Mouse (Mus musculus) lung, embryonic 14.5 days (tissue): ENCODE data around the gene Hba-x. TPM values are rescaled to one million over a fixed set of nuclear protein-coding genes. Genes with fewer than 3 reads are reported as not detected.
"Not testable (repeated sequence)": the region's sequence is repeated elsewhere in the genome, so short reads cannot be mapped to it uniquely, and the experiment has no call there.

ENCODE experiments used
- ATAC-seq: fragments of 200-750 bp; cut with Nextera tagmentation; 2 replicates; pipeline ENCODE4 v1.8.0; 2017; ENCODE audit warnings: mild to moderate bottlenecking, moderate TSS enrichment, moderate library complexity; ENCODE audit not compliant: insufficient read depth
- DNase-seq: peaks from one replicate; pipeline ENCODE4 v3.0.0-alpha.2; 2015
- H3K27ac ChIP-seq: fragments of 300-500 bp; sonication (generic); 2 replicates; pipeline ENCODE4 v1.5.1; 2014; ENCODE audit warnings: low read depth, mild to moderate bottlenecking, moderate library complexity
- H3K27me3 ChIP-seq: fragments of 300-500 bp; sonication (generic); 2 replicates; pipeline ENCODE4 v1.6.1; 2014; ENCODE audit warnings: low read length, control low read depth; ENCODE audit not compliant: insufficient read depth
- H3K36me3 ChIP-seq: fragments of 300-500 bp; sonication (generic); 2 replicates; pipeline ENCODE4 v1.6.1; 2014; ENCODE audit warnings: control low read depth; ENCODE audit not compliant: insufficient read depth
- H3K4me1 ChIP-seq: fragments of 300-500 bp; sonication (generic); 2 replicates; pipeline ENCODE4 v1.6.1; 2014; ENCODE audit warnings: antibody characterized with exemption, control low read depth; ENCODE audit not compliant: insufficient read depth
- H3K4me2 ChIP-seq: fragments of 300-500 bp; sonication (generic); 2 replicates; pipeline ENCODE4 v1.6.1; 2014; ENCODE audit warnings: mild to moderate bottlenecking
- H3K4me3 ChIP-seq: fragments of 300-500 bp; sonication (generic); 2 replicates; pipeline ENCODE4 v1.5.1; 2014; ENCODE audit warnings: low read depth, low read length
- H3K9ac ChIP-seq: fragments of 300-500 bp; sonication (generic); 2 replicates; pipeline ENCODE4 v1.6.1; 2014
- H3K9me3 ChIP-seq: fragments of 300-500 bp; sonication (generic); 2 replicates; pipeline ENCODE4 v1.6.1; 2016; ENCODE audit warnings: low read depth, low read length, control low read depth
- CTCF ChIP-seq: IDR thresholded peaks from 2 replicates; pipeline ENCODE4 v1.5.1; 2016; ENCODE audit warnings: antibody characterized with exemption, low read depth
- WGBS: fragments of 180-500 bp; shearing (Covaris S2); extraction: QIAGEN DNeasy Blood & Tissue Kit; methylation state at CpG from one replicate; pipeline ENCODE4 v1.1.7; 2014; 5-methylcytosine and 5-hydroxymethylcytosine counted together
- polyA plus RNA-seq: library from polyadenylated mRNA; unstranded; fragments of >200 nt; fragmentation: Nextera tagmentation; extraction: Ambion mirVana; gene quantifications from 2 replicates; pipeline ENCODE4 v1.2.1, GENCODE M21; 2014

Gene Hba-x
- polyA plus RNA-seq, 1 experiment from 2014 or later = 266 TPM

DNA sequence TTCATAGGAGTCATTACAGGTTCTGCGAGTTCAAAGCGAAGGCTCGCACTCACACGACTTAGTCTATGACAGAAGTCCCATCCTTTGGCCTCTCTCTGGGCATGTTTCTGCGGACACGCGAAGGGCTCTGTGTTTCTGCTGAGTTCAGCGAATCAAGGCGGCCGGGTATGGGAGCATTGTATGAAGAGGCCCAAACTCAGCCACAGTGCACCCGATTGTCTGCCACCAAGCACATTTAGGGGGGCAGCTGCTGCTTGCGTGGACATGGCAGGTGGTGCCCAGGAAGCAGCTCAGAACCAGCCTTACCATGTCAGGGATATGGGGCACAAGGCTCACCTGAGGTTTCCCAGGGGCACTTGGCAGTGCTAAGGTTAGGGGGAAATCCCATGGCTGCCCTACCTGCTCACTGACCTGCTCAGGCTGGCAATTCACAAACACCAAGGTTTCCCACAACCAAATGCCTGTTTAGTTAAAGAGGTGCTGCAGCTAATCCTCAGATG is 2.3 kb downstream of the Hba-x start:
- DNase-seq (no peak), ATAC-seq (no peak)
- 0 out of 2 replicates have a peak, but pooled peaks cover 11% of the 10 kb centered on the region for H3K27me3 ChIP-seq
- 73% methylated on average over 12 of the region's 12 CpGs for WGBS
- no peak overlapping the region for H3K4me2 ChIP-seq
- no peak overlapping the region for H3K27ac ChIP-seq
- no peaks in the 10 kb centered on the region for H3K36me3 ChIP-seq
- no peaks in the 10 kb centered on the region for H3K4me1 ChIP-seq
- no peak overlapping the region for H3K9ac ChIP-seq
- no peaks in the 10 kb centered on the region for H3K9me3 ChIP-seq
- no peak for TF ChIP-seq CTCF
- no peak overlapping the region for H3K4me3 ChIP-seq

DNA sequence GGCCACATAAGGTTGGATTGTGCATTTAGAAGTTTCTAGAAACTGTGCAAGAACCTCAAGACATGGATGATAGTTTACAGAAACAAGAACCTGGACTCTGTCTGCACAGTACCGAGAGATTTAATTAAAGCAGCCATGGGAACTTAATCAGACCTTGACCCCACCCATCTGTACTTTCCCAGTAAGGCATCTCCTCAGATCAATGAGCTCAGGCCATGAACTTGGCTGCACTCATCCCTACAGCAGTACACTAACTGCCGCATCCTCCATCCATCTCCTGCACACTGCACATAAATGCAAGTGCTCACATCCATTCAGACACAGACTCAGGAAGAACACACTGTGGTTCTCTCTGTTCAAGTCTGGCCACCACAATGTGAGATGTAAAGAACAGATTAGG is 4.4 kb downstream of the Hba-x start:
- WGBS = 61% methylated on average over 2 of the region's 2 CpGs
- Histone ChIP-seq H3K9me3 (no peaks in the 10 kb centered on the region), H3K36me3 (no peaks in the 10 kb centered on the region), H3K9ac (no peak overlapping the region), H3K4me3 (no peak overlapping the region), H3K27ac (no peak overlapping the region), H3K4me2 (no peak overlapping the region), H3K4me1 (no peaks in the 10 kb centered on the region), H3K27me3 (0 out of 2 replicates have a peak, but pooled peaks cover 11% of the 10 kb centered on the region)
- ATAC-seq (no peak), DNase-seq (no peak)
- no peak for TF ChIP-seq CTCF

DNA sequence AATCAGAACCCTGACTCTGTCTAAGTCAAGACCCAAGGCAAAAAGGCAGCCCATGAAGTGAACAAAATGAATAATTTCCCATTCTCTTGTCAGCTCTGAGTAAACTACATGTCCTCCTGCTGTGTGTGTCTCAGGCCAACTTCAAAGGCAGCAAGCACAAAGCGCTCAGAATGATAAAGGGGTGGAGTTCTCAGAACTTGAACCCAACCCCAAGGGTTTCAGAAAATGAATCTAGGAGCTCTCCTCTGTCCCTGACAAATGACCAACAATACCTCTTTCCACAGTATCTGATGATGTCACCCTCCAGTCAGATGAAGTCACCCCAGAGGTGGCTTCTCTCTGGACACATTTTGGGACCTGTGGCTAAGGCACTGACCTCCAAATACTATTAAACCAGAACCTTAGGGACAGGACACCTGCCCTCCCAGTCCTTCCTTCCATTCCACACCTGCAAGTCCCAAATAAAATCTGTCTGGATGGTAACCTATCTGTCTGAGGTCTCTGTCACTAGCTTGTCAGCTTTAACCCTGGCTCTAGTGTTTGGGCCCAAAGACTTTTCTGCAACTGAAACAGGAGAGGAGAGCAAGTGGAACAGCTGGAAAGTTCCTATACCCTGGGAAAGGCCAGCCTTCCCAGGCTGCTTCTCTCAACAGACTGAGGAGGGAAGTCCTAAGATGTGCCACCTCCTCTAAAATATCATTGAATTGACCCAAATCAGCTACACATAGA is 5.4 kb downstream of the Hba-x start:
- no peak for DNase-seq
- H3K9ac ChIP-seq = no peak overlapping the region
- H3K4me2 ChIP-seq = no peak overlapping the region
- no peak overlapping the region for H3K4me3 ChIP-seq
- no peak for ATAC-seq
- no peaks in the 10 kb centered on the region for H3K9me3 ChIP-seq
- no peaks in the 10 kb centered on the region for H3K36me3 ChIP-seq
- TF ChIP-seq CTCF = no peak
- H3K27me3 ChIP-seq = 0 out of 2 replicates have a peak, but pooled peaks cover 11% of the 10 kb centered on the region
- H3K4me1 ChIP-seq = no peaks in the 10 kb centered on the region
- no peak overlapping the region for H3K27ac ChIP-seq
- 55% methylated on average over 1 of the region's 1 CpGs for WGBS

- H3K36me3 ChIP-seq, DNase-seq, H3K4me1 ChIP-seq, H3K9me3 ChIP-seq, H3K27ac ChIP-seq, H3K9ac ChIP-seq, H3K4me3 ChIP-seq, H3K4me2 ChIP-seq: not testable (repeated sequence)
- H3K27me3 ChIP-seq = peaks cover 16% of the 10 kb centered on the region
- 20% methylated on average over 1 of the region's 5 CpGs for WGBS
- 0 out of 2 replicates have a peak, but pooled peaks have one; percentile 33 for ATAC-seq
Measured at GRCm38 (mm10) chr11:32283091-32283777, 7.0 kb downstream of the Hba-x start, which contains the start of gene Hba-a1. Gene Hba-a1 (plus strand): TSS chr11:32283511.

- H3K27me3 ChIP-seq, H3K4me2 ChIP-seq, DNase-seq, ATAC-seq, H3K27ac ChIP-seq, H3K36me3 ChIP-seq, H3K4me1 ChIP-seq, H3K9ac ChIP-seq, H3K9me3 ChIP-seq, H3K4me3 ChIP-seq: not testable (repeated sequence)
- WGBS = 51% methylated on average over 2 of the region's 2 CpGs
Measured at GRCm38 (mm10) chr11:32284582-32284981, 8.4 kb downstream of the Hba-x start.

DNA sequence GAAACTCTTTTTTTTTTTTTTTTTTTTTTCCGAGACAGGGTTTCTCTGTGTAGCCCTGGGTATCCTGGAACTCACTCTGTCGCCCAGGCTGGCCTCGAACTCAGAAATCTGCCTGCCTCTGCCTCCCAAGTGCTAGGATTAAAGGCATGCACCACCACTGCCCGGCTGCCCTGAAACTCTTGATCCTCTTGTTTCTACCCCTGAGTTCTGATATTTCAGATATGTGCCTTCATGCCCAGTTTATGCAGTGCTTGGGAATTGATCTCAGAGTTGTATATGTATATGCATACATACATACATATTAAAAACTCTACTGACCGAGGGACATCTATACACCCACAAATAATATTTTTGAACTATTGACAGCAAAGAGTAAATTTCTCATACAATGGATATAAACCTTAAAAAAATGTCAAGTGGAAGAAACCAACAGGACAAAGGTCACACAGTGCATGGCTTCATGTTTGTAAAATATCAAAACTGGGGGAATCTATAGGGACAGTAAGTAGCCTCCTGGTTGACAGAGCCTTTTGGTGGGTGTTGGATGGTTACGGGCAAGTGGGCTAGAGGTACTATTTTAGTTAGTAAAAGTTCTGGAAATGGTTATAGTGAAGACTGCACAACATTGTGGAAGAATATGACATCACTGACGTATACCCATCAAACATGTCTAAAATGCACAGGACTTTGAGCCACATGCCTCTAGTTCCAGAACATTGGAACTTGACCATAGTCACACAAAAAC is 9.0 kb downstream of the Hba-x start:
- no peaks in the 10 kb centered on the region for H3K9me3 ChIP-seq
- H3K4me1 ChIP-seq = no peaks in the 10 kb centered on the region
- no peak overlapping the region for H3K4me2 ChIP-seq
- H3K27me3 ChIP-seq = peaks cover 8% of the 10 kb centered on the region
- no peak overlapping the region for H3K9ac ChIP-seq
- no peak overlapping the region for H3K27ac ChIP-seq
- DNase-seq (no peak), ATAC-seq (peak; percentile 22; the same call in 1 of the 2 replicates)
- no peak for TF ChIP-seq CTCF
- 74% methylated on average over 7 of the region's 7 CpGs for WGBS
- H3K4me3 ChIP-seq = no peak overlapping the region
- H3K36me3 ChIP-seq = no peaks in the 10 kb centered on the region

DNA sequence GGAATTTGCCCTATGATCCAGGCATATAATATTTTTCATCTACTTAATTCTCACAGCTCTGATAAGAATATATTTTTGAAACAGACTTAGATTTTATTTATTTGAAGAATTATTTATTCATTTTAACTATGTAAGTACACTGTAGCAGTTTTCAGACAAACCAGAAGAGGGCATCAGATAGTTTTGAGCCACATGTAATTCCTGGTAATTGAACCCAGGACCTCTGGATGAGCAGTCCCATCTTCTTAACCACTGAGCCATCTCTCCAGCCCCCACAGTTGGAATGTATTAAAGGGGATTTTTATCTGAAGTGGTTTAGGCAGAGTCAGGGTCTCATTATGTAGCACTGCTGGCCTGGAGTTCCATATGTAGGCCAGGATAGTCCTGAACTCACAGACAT is 9.7 kb downstream of the Hba-x start:
- not testable (repeated sequence) for H3K27me3 ChIP-seq, H3K27ac ChIP-seq, H3K4me3 ChIP-seq, H3K9me3 ChIP-seq, H3K36me3 ChIP-seq, H3K4me1 ChIP-seq, DNase-seq, ATAC-seq, H3K9ac ChIP-seq, H3K4me2 ChIP-seq
